Mouse (Mus musculus) layer of hippocampus, postnatal 25 days (tissue): ENCODE measurements around the gene Runx1. TPM values are rescaled to one million over a fixed set of nuclear protein-coding genes. Genes with fewer than 3 reads are reported as not detected.

Experiments
- DNase-seq, 2 experiments: peaks; one replicate each; pipeline ENCODE4 v3.0.0; 2022; ENCODE audit warnings: mixed read lengths in 2 of 2, low spot score in 1 of 2; ENCODE audit errors: extremely low spot score in 1 of 2
- total RNA-seq, 2 experiments: library from RNA; stranded (reverse); gene quantifications; 2 replicates each; pipeline ENCODE4 v1.2.3; 2021

Gene Runx1
- total RNA-seq, 2 experiments from 2014 or later: 0.74 to 2.1 TPM

- DNase-seq: no peak
These were observed 68.4 kb downstream of the Runx1 start for GRCm38 (mm10) chr16:92757564-92757963.

- DNase-seq: no peak
These were observed 72.0 kb downstream of the Runx1 start for GRCm38 (mm10) chr16:92753944-92754343.

DNA sequence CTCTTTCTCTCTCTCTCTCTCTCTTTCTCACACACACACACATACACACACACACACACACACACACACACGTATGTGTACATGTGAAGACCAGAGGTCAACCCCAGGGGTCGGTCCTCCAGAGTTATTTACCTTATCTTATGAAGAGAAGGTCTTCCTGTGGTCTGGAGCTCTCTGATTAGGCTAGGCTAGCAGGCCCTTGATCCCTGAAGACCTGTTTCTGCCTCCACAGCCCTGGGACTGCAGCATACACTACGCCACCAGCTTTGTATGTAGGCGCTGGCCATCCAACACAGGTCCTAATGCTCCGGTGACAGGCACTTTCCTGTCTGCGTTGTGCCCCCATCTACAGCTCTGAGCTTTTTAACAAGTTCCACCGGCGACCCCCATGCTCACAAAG is 72.8 kb downstream of the Runx1 start:
- DNase-seq: no peak

- no peak for DNase-seq
These were observed 77.7 kb downstream of the Runx1 start for GRCm38 (mm10) chr16:92748272-92748671.

DNA sequence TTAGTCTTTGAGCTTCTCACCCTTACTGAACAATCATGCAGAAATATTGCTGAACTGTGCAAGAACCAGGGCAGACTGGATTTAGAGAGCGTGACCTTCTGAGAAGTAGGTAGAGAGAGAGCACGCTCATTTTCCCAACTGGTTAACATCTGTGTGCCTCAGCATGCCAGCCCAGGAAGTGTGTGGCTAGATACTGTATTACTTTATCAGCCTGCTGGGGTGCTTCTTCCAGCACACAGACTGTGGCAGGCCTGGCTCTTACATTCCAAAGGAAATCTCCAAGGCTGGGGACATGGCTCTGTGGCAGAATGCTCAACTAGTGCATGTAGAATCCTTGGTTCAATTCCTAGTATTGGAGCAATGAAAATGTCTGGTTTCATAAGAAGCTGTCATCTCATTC is 78.9 kb downstream of the Runx1 start:
- DNase-seq: no peak

DNA sequence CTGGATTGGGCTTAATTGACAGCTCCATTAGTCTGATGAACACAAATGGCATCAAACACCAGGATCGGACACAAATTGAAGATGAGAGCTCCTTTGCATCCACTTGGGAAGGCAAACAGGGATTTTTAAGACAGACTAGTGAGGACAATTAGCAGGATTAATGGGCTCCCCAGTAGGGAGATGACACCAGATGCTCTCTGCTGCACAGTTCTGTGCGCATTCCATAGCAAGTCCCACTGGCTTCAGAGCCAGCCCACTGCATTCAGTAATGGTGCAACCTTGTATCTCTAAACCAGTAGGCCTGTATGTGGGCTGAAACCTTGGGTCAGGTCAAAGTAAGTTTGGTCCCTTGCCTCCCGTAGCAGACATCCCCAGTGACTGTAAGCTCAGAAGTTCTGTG is 80.7 kb downstream of the Runx1 start:
- DNase-seq: no peak

DNA sequence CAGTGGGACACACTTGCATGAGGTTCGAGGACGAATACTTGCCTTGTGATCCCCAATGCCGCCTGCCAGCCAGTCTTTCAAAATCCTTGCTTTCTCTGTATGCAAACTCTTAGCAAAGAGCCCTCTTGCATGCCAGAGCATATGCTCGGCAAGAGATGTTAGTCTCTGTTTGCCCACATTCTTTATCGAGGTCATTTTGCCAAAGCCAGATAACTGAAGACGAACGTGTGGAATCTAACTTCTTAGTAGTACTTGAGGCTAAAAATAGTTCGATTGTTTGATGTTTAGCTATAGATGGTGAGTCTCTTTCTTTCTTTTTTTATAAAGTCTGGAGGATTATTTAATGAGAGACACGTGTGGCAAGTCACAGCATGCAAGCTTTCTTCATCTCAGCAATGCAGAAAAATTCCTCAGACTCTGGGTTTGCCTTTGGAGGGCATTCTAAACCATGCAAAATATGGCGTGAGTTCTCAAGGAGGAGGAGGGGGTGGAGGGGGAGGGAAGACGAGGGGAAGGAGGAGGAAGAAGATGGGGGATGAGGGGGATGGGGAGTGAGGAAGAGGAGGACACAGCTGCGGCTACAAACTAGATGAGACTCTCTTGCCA is 81.7 kb downstream of the Runx1 start:
- no peak for DNase-seq

- DNase-seq: no peak
These were observed 82.2 kb downstream of the Runx1 start for GRCm38 (mm10) chr16:92743755-92744154.

DNA sequence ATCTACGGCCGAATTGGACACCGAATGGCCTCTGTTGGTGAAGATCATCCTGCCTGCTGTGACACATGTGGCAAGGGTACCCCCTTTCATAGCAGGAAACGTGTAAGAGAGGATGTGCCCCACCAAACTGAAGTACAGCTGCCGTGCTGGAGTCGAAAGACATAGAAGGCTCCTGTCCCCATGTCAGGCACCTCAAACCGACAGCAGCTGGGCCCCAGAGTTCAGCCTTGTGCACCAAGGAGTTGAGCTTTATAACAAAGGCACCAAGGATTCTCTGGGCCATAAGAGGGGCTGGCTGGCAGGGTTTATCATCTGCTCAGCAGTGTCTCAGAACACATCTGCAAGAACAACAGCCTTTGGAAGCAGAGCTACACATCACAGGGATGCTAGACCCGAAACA is 84.6 kb downstream of the Runx1 start:
- DNase-seq: no peak

- no peak for DNase-seq
These were observed 85.4 kb downstream of the Runx1 start for GRCm38 (mm10) chr16:92740541-92740940.

DNA sequence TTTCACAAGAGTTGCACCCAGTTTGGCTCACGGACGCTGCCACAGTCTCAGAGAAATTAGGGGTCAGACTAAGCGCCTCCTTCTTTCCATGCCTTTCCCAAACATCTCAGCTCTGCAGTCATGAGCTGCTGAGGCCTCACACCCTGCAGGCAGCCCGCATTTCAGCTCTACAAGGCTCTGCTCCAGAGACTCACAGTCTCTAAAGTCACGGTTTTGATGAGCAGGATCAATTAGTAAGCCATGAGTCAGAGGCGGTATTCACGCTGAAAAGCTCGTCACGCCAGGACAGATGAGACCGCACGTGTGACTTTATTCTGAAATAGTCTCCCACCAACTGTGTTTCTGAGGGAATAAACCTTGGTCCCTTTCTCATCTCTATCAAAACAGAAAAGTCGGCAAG is 86.0 kb downstream of the Runx1 start:
- no peak for DNase-seq

GRCm38 (mm10) chr16:92739071-92739793 is 86.7 kb downstream of the Runx1 start:
- DNase-seq: no peak

DNA sequence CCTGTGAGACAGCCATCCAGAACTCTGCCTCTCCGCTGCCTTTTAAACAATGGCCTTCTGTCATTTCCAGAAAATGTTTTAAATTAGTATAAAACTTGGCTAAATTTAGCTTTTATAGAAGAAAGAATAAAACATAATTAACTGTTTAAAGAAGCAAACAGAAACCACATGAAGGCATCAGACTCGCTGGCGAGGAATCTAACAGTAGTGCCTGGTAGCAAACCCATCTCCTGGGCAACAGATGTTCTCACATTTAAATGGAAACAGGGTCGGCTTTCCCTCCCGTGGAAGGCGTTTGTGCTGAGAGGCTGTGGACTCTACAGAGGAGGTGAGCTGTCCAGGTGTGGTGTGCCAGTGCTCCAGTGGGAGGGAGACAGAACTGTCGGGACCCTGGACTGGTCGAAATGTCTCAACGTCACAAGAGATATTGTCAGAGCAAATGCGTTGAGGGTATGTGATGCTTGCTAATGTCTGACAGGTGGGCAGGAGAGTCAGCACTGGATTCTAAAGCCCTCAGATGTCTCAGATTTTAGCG is 87.4 kb downstream of the Runx1 start:
- DNase-seq: no peak

DNA sequence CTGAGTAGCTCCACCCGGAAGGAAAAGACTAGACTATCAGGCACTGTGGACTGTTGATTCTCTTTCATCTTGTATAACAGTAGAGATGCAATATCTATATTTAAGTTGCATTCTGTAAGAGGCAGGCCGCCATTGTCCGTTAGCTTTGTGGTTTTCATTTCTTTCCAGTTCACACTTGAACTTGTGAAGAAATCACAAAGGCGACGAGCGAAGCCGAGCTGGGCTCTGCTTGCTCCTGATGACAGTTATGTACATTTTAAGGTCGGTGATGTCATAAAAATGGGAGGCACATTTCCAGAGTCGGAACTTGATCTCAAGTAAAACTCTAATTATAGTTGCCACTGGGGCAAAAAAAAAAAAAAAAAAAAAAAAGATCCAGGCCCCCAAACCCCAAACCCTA is 99.1 kb downstream of the Runx1 start:
- no peak for DNase-seq

- no peak for DNase-seq
These were observed 101.4 kb downstream of the Runx1 start for GRCm38 (mm10) chr16:92724526-92724925.

GRCm38 (mm10) chr16:92720678-92721077 is 105.3 kb downstream of the Runx1 start:
- no peak for DNase-seq

- DNase-seq: no peak
These were observed 106.2 kb downstream of the Runx1 start for GRCm38 (mm10) chr16:92719725-92720124.

- no peak for DNase-seq
These were observed 110.1 kb downstream of the Runx1 start for GRCm38 (mm10) chr16:92715599-92716483.

DNA sequence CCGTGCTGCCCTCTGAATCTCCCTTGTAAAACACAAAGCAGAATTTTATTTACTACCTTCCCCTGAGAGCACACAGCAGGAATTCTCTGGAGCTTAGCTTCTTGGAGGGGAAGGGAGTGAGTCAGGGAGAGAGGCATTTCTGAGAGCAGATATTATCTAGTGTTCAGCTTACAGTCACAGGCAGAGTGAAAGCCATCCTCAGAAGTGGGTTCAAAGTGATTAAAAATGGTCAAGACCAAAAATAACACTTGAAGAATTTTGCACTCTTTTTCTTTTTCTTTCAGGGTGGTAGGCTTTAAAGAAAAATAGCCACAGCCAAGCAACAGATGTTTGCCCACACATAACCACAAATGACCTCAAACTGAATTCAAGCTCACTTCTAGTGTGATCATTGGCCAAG is 115.8 kb downstream of the Runx1 start:
- no peak for DNase-seq

GRCm38 (mm10) chr16:92708718-92709117 is 117.2 kb downstream of the Runx1 start:
- DNase-seq: no peak

- no peak for DNase-seq
These were observed 118.2 kb downstream of the Runx1 start for GRCm38 (mm10) chr16:92707712-92708111.
